In the genomic region with DNA sequence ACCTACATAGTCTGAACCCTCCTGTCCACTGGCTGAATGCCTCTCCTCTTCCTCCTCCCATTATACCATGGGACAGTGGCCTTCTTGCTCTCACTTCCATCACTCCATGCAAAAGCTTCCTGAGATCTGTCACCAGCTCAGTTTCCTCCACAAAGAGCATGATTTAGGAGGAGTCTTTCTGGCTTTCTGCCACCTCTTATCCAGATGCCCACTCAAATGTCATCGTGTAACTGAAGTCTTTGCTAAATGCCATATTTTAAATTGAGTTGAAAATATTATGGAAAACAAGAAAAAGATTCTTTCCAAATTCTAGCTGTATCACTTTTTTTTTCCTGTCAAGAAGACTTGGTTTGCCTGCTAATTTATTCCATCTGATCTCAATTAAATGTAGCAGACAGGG, we compare ENCODE assay signal across 22 mouse cellular contexts.
DNase-seq lines count a peak whose midpoint lies in the region; ATAC-seq and TF ChIP-seq lines count a peak whose summit lies in the region.
"Had no signal": no experiment of that assay in that cellular context is flagged by ENCODE, and none has a peak within 500 bp of the region (broad histone marks: within the 10 kb centered on the region; RNA-seq: fewer than 3 reads in every experiment).

No protein-coding gene starts in this region.

- intact Hi-C loops in left cerebral cortex, postnatal 14 days (cut with DNase I): no loop called here
- intact Hi-C loops in left cerebral cortex, postnatal 36 days (cut with DNase I): no loop called here

- H3K9ac ChIP-seq in hindbrain, postnatal 0 days (replicated peaks; ENCODE audit: low read length): no peak overlapping the region
- H3K9ac ChIP-seq in hindbrain, embryonic 14.5 days: no peak overlapping the region
- H3K9ac ChIP-seq: embryonic facial prominence, embryonic 15.5 days; midbrain, embryonic 13.5 days; neural tube, embryonic 12.5 days; stomach, embryonic 15.5 days had no signal

- no peak for TF ChIP-seq POLR2A in cortical plate, adult 2 months (IDR thresholded peaks at IDR 0.05; ENCODE audit: extremely low read depth, insufficient read depth, low read length)

- ATAC-seq in hindbrain, postnatal 0 days: no peak
- ATAC-seq in hindbrain, embryonic 14.5 days (ENCODE audit: low FRiP score): no peak
- ATAC-seq: midbrain, embryonic 13.5 days had no signal

- H3K36me3 ChIP-seq in hindbrain, postnatal 0 days (ENCODE audit: insufficient read depth, low read length): no peaks in the 10 kb centered on the region
- no peaks in the 10 kb centered on the region for H3K36me3 ChIP-seq in hindbrain, embryonic 14.5 days (replicated peaks; ENCODE audit: control insufficient read depth, insufficient read depth)
- H3K36me3 ChIP-seq: embryonic facial prominence, embryonic 15.5 days; midbrain, embryonic 13.5 days; neural tube, embryonic 12.5 days; stomach, embryonic 15.5 days had no signal

- H3K27me3 ChIP-seq in hindbrain, postnatal 0 days (ENCODE audit: insufficient read depth, low read length): no peaks in the 10 kb centered on the region
- no peaks in the 10 kb centered on the region for H3K27me3 ChIP-seq in hindbrain, embryonic 14.5 days (ENCODE audit: control insufficient read depth, insufficient read depth, low read length)
- H3K27me3 ChIP-seq: embryonic facial prominence, embryonic 15.5 days; midbrain, embryonic 13.5 days; neural tube, embryonic 12.5 days; stomach, embryonic 15.5 days had no signal

- 64% methylated on average over 1 of the region's 1 CpGs for WGBS in hindbrain, postnatal 0 days
- 80% methylated on average over 1 of the region's 1 CpGs for WGBS in hindbrain, embryonic 14.5 days

- H3K4me2 ChIP-seq in hindbrain, postnatal 0 days (ENCODE audit: low read depth, low read length): no peak overlapping the region
- H3K4me2 ChIP-seq in hindbrain, embryonic 14.5 days (replicated peaks): no peak overlapping the region
- H3K4me2 ChIP-seq: embryonic facial prominence, embryonic 15.5 days; heart, embryonic 11.5 days; midbrain, embryonic 13.5 days; neural tube, embryonic 12.5 days; stomach, embryonic 15.5 days had no signal

- H3K27ac ChIP-seq in hindbrain, postnatal 0 days: no peak overlapping the region
- no peak overlapping the region for H3K27ac ChIP-seq in hindbrain, embryonic 14.5 days
- peak overlapping the region; percentile 59; the same call in 1 of the 2 replicates for H3K27ac ChIP-seq in cortical plate, adult 2 months (ENCODE audit: insufficient read depth, low read length)
- H3K27ac ChIP-seq: embryonic facial prominence, embryonic 15.5 days; midbrain, embryonic 13.5 days; neural tube, embryonic 12.5 days; stomach, embryonic 15.5 days had no signal

- no peak overlapping the region for H3K4me3 ChIP-seq in hindbrain, postnatal 0 days (ENCODE audit: low read length)
- H3K4me3 ChIP-seq in hindbrain, embryonic 14.5 days (replicated peaks; ENCODE audit: low read length): no peak overlapping the region
- no peak overlapping the region for H3K4me3 ChIP-seq in cortical plate, adult 2 months (ENCODE audit: insufficient read depth, low read length)
- H3K4me3 ChIP-seq: embryonic facial prominence, embryonic 15.5 days; midbrain, embryonic 13.5 days; neural tube, embryonic 12.5 days; stomach, embryonic 15.5 days had no signal

- no peaks in the 10 kb centered on the region for H3K4me1 ChIP-seq in hindbrain, postnatal 0 days (ENCODE audit: insufficient read depth, low read length)
- no peaks in the 10 kb centered on the region for H3K4me1 ChIP-seq in hindbrain, embryonic 14.5 days (replicated peaks; ENCODE audit: control insufficient read depth, insufficient read depth, low read length)
- H3K4me1 ChIP-seq in cortical plate, adult 2 months (ENCODE audit: control insufficient read depth, insufficient read depth, low read length): peaks cover 5% of the 10 kb centered on the region; the same call in 1 of the 2 replicates
- H3K4me1 ChIP-seq: embryonic facial prominence, embryonic 15.5 days; midbrain, embryonic 13.5 days; neural tube, embryonic 12.5 days; stomach, embryonic 15.5 days had no signal

- H3K9me3 ChIP-seq in hindbrain, postnatal 0 days (ENCODE audit: low read length): no peaks in the 10 kb centered on the region
- no peaks in the 10 kb centered on the region for H3K9me3 ChIP-seq in hindbrain, embryonic 14.5 days (ENCODE audit: control insufficient read depth, low read length)
- H3K9me3 ChIP-seq: embryonic facial prominence, embryonic 15.5 days; midbrain, embryonic 13.5 days; neural tube, embryonic 12.5 days; stomach, embryonic 15.5 days had no signal

- peak; percentile 6 for DNase-seq in hindbrain, postnatal 0 days (ENCODE audit: low spot score)
- no peak for DNase-seq in hindbrain, embryonic 14.5 days (ENCODE audit: low spot score)
- peak; percentile 23 to 48 for DNase-seq in left cerebral cortex, postnatal 14 days (ENCODE audit: low spot score in 2 of 2)
- no peak for DNase-seq in left cerebral cortex, postnatal 36 days (ENCODE audit: low spot score in 2 of 2)
- DNase-seq in brain, adult 2 months (ENCODE audit: low read depth, low spot score): peak; percentile 83
- no peak for DNase-seq in gastrocnemius, postnatal 25 days
- DNase-seq: adrenal gland, adult 8-10 months; cerebellum, adult 18-20 months; cerebellum, postnatal 25 days; heart, postnatal 10 days; kidney, adult 8-10 months; kidney, postnatal 14 days; liver; lung, postnatal 10 days; right cerebral cortex, postnatal 25 days; thymus, adult 2 months had no signal

- TF ChIP-seq CTCF in hindbrain, postnatal 0 days (IDR thresholded peaks at IDR 0.05; ENCODE audit: low read depth): no peak
- no peak for TF ChIP-seq CTCF in cortical plate, adult 2 months (IDR thresholded peaks at IDR 0.05; ENCODE audit: extremely low read depth, insufficient read depth, low read length)

Comparison
In these comparisons a context has a peak if more than half of its experiments do, and no peak if none do; other contexts are left out.
1. DNase-seq: peak in hindbrain, postnatal 0 days (single experiment), left cerebral cortex, postnatal 14 days (2 of 2) and brain, adult 2 months (single experiment); none in hindbrain, embryonic 14.5 days (single experiment), left cerebral cortex, postnatal 36 days (0 of 2) and gastrocnemius, postnatal 25 days (single experiment).